Mouse (Mus musculus): ENCODE data around the gene Imp3.

DNA sequence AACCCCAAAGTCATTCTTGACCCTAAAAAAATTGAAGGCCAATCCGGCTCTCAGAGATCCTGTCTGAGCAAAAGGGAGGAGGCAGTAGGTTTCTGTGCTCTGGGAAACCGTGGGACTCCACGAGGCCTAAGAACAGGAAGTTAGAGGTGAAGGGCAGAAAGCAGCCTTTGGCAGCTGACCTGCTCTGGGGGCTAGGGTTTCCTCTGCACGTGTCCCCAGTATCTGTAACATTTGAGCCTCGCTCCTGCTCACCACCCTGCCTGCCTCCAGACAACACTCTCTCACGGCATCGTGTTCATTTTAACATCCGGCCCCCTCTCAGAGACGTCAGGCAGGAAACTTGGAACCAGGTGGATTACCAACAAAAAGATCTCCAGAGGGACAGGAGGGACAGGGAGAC, 36.7 kb upstream of the Imp3 start:
- TF ChIP-seq CTCF (IDR thresholded peaks at IDR 0.05; ENCODE audit: low read depth, low read length), result no peak
- no peak for TF ChIP-seq GATA1 (IDR thresholded peaks at IDR 0.05; ENCODE audit: borderline replicate concordance, low read length)
- TF ChIP-seq TAL1 (conservative IDR thresholded peaks at IDR 0.05; ENCODE audit: low read depth, low read length), result no peak
- no peak for TF ChIP-seq GATA2 (IDR thresholded peaks at IDR 0.05; ENCODE audit: borderline replicate concordance, low read depth, low read length)

All from G1E (cell line).